8 mouse cellular contexts compared by ENCODE assay signal in genomic region chr4:136981347-136981746, GRCm38 (mm10). TPM values are rescaled to one million over a fixed set of nuclear protein-coding genes. Genes with fewer than 3 reads are reported as not detected.
DNase-seq lines count a peak whose midpoint lies in the region; ATAC-seq lines count a peak whose summit lies in the region.

No protein-coding gene starts in this region.

- ATAC-seq in embryonic facial prominence, embryonic 14.5 days (ENCODE audit: low read depth): peak; percentile 48; the same call in 1 of the 2 replicates
- ATAC-seq in intestine, embryonic 15.5 days: peak; percentile 68
- peak; percentile 67; the same call in 1 of the 2 replicates for ATAC-seq in midbrain, embryonic 14.5 days (ENCODE audit: low FRiP score, low TSS enrichment)
- peak; percentile 62; the same call in 1 of the 2 replicates for ATAC-seq in stomach, embryonic 15.5 days (ENCODE audit: insufficient read depth, low FRiP score, low read depth)
- ATAC-seq in granulocyte monocyte progenitor cell, adult 5-6 weeks (replicated peaks; ENCODE audit: poor library complexity, severe bottlenecking): no peak

- intact Hi-C loops in left cerebral cortex, postnatal 36 days (cut with DNase I): loop anchor here (2.0 to 10.0 kb wide), 2 partner anchors 87 to 307 kb away; no protein-coding TSS in a partner anchor

- H3K4me2 ChIP-seq in embryonic facial prominence, embryonic 14.5 days (ENCODE audit: low read depth, low read length): no peak overlapping the region
- H3K4me2 ChIP-seq in intestine, embryonic 15.5 days (replicated peaks): no peak overlapping the region
- no peak overlapping the region for H3K4me2 ChIP-seq in midbrain, embryonic 14.5 days (ENCODE audit: low read length)
- no peak overlapping the region for H3K4me2 ChIP-seq in stomach, embryonic 15.5 days

- H3K9ac ChIP-seq in embryonic facial prominence, embryonic 14.5 days (ENCODE audit: low read depth, low read length): no peak overlapping the region
- H3K9ac ChIP-seq in intestine, embryonic 15.5 days: no peak overlapping the region
- no peak overlapping the region for H3K9ac ChIP-seq in midbrain, embryonic 14.5 days (replicated peaks; ENCODE audit: low read length)
- H3K9ac ChIP-seq in stomach, embryonic 15.5 days: no peak overlapping the region

- H3K4me3 ChIP-seq in embryonic facial prominence, embryonic 14.5 days (ENCODE audit: low read depth, low read length): no peak overlapping the region
- no peak overlapping the region for H3K4me3 ChIP-seq in intestine, embryonic 15.5 days (replicated peaks)
- H3K4me3 ChIP-seq in midbrain, embryonic 14.5 days (replicated peaks; ENCODE audit: low read depth, low read length): no peak overlapping the region
- no peak overlapping the region for H3K4me3 ChIP-seq in stomach, embryonic 15.5 days (replicated peaks)

- no peaks in the 10 kb centered on the region for H3K27me3 ChIP-seq in embryonic facial prominence, embryonic 14.5 days (replicated peaks; ENCODE audit: control insufficient read depth, insufficient read depth, low read length)
- 0 out of 2 replicates have a peak, but pooled peaks cover 3% of the 10 kb centered on the region for H3K27me3 ChIP-seq in intestine, embryonic 15.5 days (replicated peaks)
- peaks cover 18% of the 10 kb centered on the region; the same call in 1 of the 2 replicates for H3K27me3 ChIP-seq in midbrain, embryonic 14.5 days (ENCODE audit: control insufficient read depth, insufficient read depth, low read length)
- no peaks in the 10 kb centered on the region for H3K27me3 ChIP-seq in stomach, embryonic 15.5 days (replicated peaks)

- H3K4me1 ChIP-seq in embryonic facial prominence, embryonic 14.5 days (ENCODE audit: control insufficient read depth, insufficient read depth, low read length): no peaks in the 10 kb centered on the region
- 0 out of 2 replicates have a peak, but pooled peaks cover 2% of the 10 kb centered on the region for H3K4me1 ChIP-seq in intestine, embryonic 15.5 days (replicated peaks)
- H3K4me1 ChIP-seq in midbrain, embryonic 14.5 days (ENCODE audit: control insufficient read depth, insufficient read depth, low read length): peaks cover 14% of the 10 kb centered on the region; the same call in 1 of the 2 replicates
- no peaks in the 10 kb centered on the region for H3K4me1 ChIP-seq in stomach, embryonic 15.5 days

- 8% methylated on average over 12 of the region's 12 CpGs for WGBS in embryonic facial prominence, embryonic 14.5 days
- 9% methylated on average over 12 of the region's 12 CpGs for WGBS in intestine, embryonic 15.5 days
- 6% methylated on average over 12 of the region's 12 CpGs for WGBS in midbrain, embryonic 14.5 days
- 14% methylated on average over 12 of the region's 12 CpGs for WGBS in stomach, embryonic 15.5 days

- no peaks in the 10 kb centered on the region for H3K9me3 ChIP-seq in embryonic facial prominence, embryonic 14.5 days (ENCODE audit: control insufficient read depth, low read length)
- H3K9me3 ChIP-seq in intestine, embryonic 15.5 days: no peaks in the 10 kb centered on the region
- H3K9me3 ChIP-seq in midbrain, embryonic 14.5 days (ENCODE audit: control insufficient read depth, low read length): no peaks in the 10 kb centered on the region
- H3K9me3 ChIP-seq in stomach, embryonic 15.5 days: no peaks in the 10 kb centered on the region

- DNase-seq in ES-CJ7 (ENCODE audit: low read depth, low spot score): peak; percentile 86
- DNase-seq in adrenal gland, adult 8-10 months: peak; percentile 78
- peak; percentile 78 for DNase-seq in embryonic facial prominence, embryonic 14.5 days (ENCODE audit: low spot score)
- DNase-seq in left cerebral cortex, postnatal 36 days (ENCODE audit: low spot score in 2 of 2): peak; percentile 35 to 49
- DNase-seq in midbrain, embryonic 14.5 days: peak; percentile 91

- H3K27ac ChIP-seq in embryonic facial prominence, embryonic 14.5 days (replicated peaks; ENCODE audit: low read depth, low read length): no peak overlapping the region
- H3K27ac ChIP-seq in intestine, embryonic 15.5 days: no peak overlapping the region
- H3K27ac ChIP-seq in midbrain, embryonic 14.5 days (replicated peaks; ENCODE audit: low read depth, low read length): peak overlapping the region; percentile 46
- no peak overlapping the region for H3K27ac ChIP-seq in stomach, embryonic 15.5 days

- no peaks in the 10 kb centered on the region for H3K36me3 ChIP-seq in embryonic facial prominence, embryonic 14.5 days (ENCODE audit: control insufficient read depth, insufficient read depth, low read length)
- H3K36me3 ChIP-seq in intestine, embryonic 15.5 days: no peaks in the 10 kb centered on the region; the same call in 1 of the 2 replicates
- peaks cover 3% of the 10 kb centered on the region; the same call in 1 of the 2 replicates for H3K36me3 ChIP-seq in midbrain, embryonic 14.5 days (ENCODE audit: control insufficient read depth, insufficient read depth, low read length)
- H3K36me3 ChIP-seq in stomach, embryonic 15.5 days: no peaks in the 10 kb centered on the region

RNA-seq across cellular contexts. Expression of gene Epha8, which starts 24.7 kb away (rescaled TPM):
- total RNA-seq in adrenal gland, adult 8-10 months (2022): under 1 TPM; 0.23 to 0.86 (median 0.59) TPM
- polyA plus RNA-seq in embryonic facial prominence, embryonic 14.5 days (2014; fragmentation: Nextera tagmentation; extraction: Ambion mirVana): 1.4 and 1.7 TPM in 2 replicates
- polyA plus RNA-seq in intestine, embryonic 15.5 days (2015; fragmentation: Nextera tagmentation; extraction: Ambion mirVana): 0.80 and 0.84 TPM in 2 replicates
- 1 to 10 TPM; 4.7 to 5.5 TPM for total RNA-seq in left cerebral cortex, postnatal 36 days (2021)
- polyA plus RNA-seq in midbrain, embryonic 14.5 days (2014; fragmentation: Nextera tagmentation; extraction: Ambion mirVana): 18.5 and 20.5 TPM in 2 replicates
- polyA plus RNA-seq in stomach, embryonic 15.5 days (2015; fragmentation: Nextera tagmentation; extraction: Ambion mirVana): 0.95 and 1.0 TPM in 2 replicates
- not detected in 2 replicates for total RNA-seq in granulocyte monocyte progenitor cell, adult 5-6 weeks (2014; fragmentation: Nextera tagmentation)
- not detected in 2 replicates for total RNA-seq in granulocyte monocyte progenitor cell, adult 5-6 weeks (2017)
